Mouse (Mus musculus): Measurements from ENCODE around the gene Rab8b. TPM values are rescaled to one million over a fixed set of nuclear protein-coding genes. Genes with fewer than 3 reads are reported as not detected.
"Not testable (repeated sequence)": the region's sequence is repeated elsewhere in the genome, so short reads cannot be mapped to it uniquely, and the experiment has no call there.

Gene Rab8b
- polyA plus RNA-seq, 1 experiment = 169 TPM

GRCm38 (mm10) chr9:66878899-66879298 is 40.6 kb downstream of the Rab8b start:
- Histone ChIP-seq H3K27ac (ENCODE audit: insufficient read depth, low read depth, low read length) (peak overlapping the region; percentile 89), H3K4me1 (ENCODE audit: control insufficient read depth, insufficient read depth, low read length) (peaks cover 62% of the 10 kb centered on the region), H3K4me3 (ENCODE audit: insufficient read depth, low read length) (no peak overlapping the region)
- TF ChIP-seq POLR2A (IDR thresholded peaks at IDR 0.05; ENCODE audit: borderline replicate concordance, low read depth, low read length) = no peak
- no peak for TF ChIP-seq CTCF (IDR thresholded peaks at IDR 0.05; ENCODE audit: low read depth, low read length)

- Histone ChIP-seq H3K4me3 (ENCODE audit: insufficient read depth, low read length) (peak overlapping the region; percentile 32), H3K4me1 (ENCODE audit: control insufficient read depth, insufficient read depth, low read length) (peaks cover 54% of the 10 kb centered on the region), H3K27ac (ENCODE audit: insufficient read depth, low read depth, low read length) (peak overlapping the region; percentile 90)
- no peak for TF ChIP-seq POLR2A (IDR thresholded peaks at IDR 0.05; ENCODE audit: borderline replicate concordance, low read depth, low read length)
- no peak for TF ChIP-seq CTCF (IDR thresholded peaks at IDR 0.05; ENCODE audit: low read depth, low read length)
These were observed 42.9 kb downstream of the Rab8b start for GRCm38 (mm10) chr9:66876577-66876976.

DNA sequence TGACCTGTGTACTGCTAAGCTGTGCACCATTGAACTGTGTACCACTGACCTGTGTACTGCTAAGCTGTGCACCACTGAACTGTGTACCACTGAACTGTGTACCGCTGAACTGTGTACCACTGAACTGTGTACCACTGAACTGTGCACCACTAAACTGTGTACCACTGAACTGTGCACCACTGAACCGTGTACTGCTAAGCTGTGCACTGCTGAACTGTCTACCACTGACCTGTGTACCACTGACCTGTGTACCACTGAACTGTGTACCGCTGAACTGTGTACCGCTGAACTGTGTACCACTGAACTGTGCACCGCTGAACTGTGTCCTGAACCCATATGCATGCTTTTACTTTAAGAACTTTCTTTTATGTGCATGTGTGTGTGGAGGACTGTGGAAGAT is 45.2 kb downstream of the Rab8b start:
- TF ChIP-seq POLR2A (IDR thresholded peaks at IDR 0.05; ENCODE audit: borderline replicate concordance, low read depth, low read length) (no peak), CTCF (IDR thresholded peaks at IDR 0.05; ENCODE audit: low read depth, low read length) (no peak)
- peak overlapping the region; percentile 75 for H3K27ac ChIP-seq (ENCODE audit: insufficient read depth, low read depth, low read length)
- H3K4me1 ChIP-seq (ENCODE audit: control insufficient read depth, insufficient read depth, low read length) = peaks cover 38% of the 10 kb centered on the region
- H3K4me3 ChIP-seq (ENCODE audit: insufficient read depth, low read length) = no peak overlapping the region

GRCm38 (mm10) chr9:66873531-66873930 is 46.0 kb downstream of the Rab8b start:
- peaks cover 35% of the 10 kb centered on the region for H3K4me1 ChIP-seq (ENCODE audit: control insufficient read depth, insufficient read depth, low read length)
- H3K4me3 ChIP-seq (ENCODE audit: insufficient read depth, low read length) = no peak overlapping the region
- no peak for TF ChIP-seq POLR2A (IDR thresholded peaks at IDR 0.05; ENCODE audit: borderline replicate concordance, low read depth, low read length)
- TF ChIP-seq CTCF (IDR thresholded peaks at IDR 0.05; ENCODE audit: low read depth, low read length) = no peak
- peak overlapping the region; percentile 75; the same call in 1 of the 2 replicates for H3K27ac ChIP-seq (ENCODE audit: insufficient read depth, low read depth, low read length)

DNA sequence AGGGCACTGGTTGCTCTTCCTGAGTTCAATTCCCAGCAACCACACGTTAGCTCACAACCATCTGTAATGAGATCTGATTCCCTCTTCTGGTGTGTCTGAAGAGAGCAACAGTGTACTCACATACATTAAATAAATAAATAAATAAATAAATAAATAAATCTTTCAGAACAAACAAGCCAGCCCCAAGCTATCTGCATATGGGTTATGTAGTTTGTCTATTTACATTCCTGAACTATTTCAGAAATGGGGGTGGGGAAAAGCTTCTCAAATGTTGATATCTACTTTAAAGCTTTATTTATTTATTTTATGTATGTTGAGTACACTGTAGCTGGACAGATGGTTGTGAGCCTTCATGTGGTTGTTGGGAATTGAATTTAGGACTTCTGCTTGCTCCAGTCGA is 46.5 kb downstream of the Rab8b start:
- not testable (repeated sequence) for H3K4me3 ChIP-seq (ENCODE audit: insufficient read depth, low read length)
- Histone ChIP-seq H3K4me1 (ENCODE audit: control insufficient read depth, insufficient read depth, low read length) (peaks cover 36% of the 10 kb centered on the region), H3K27ac (ENCODE audit: insufficient read depth, low read depth, low read length) (0 out of 2 replicates have a peak overlapping the region, but pooled peaks have one; percentile 7)

DNA sequence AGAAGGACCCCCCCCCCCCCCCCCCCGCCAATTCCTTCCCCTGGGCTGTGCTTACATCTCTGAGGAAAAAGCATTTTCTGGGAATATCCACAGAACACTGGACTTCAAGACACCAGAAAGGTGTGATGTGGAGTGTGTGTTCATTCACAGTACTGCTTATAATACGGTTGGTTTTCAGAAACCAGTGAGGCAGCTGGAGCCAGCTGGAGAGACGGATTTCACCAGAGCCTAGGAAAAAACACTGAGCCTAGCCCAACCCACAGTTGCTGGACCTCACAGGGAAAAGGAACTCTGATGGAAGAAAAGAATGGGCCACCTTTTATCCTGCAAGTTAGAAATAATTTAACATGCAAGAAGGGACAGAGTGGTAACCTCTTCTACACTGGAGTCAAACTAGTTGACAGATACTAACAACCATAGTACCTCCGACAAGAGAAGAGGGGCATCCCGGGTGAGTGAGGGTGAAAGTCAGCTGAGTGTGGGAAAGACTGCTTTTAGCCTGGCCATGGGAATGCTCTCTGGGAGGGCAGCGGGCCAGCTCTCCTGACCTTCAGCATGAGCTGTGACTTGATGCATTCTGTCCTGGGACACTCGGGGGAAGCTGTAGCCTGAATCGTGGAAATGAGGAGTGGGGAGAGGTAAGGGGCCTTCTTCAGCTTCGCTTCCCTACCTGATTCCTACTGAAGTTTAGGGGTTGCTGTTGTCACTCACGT is 47.3 kb downstream of the Rab8b start:
- no peak for TF ChIP-seq CTCF (IDR thresholded peaks at IDR 0.05; ENCODE audit: low read depth, low read length)
- TF ChIP-seq POLR2A (IDR thresholded peaks at IDR 0.05; ENCODE audit: borderline replicate concordance, low read depth, low read length) = no peak
- Histone ChIP-seq H3K27ac (ENCODE audit: insufficient read depth, low read depth, low read length) (no peak overlapping the region), H3K4me3 (ENCODE audit: insufficient read depth, low read length) (no peak overlapping the region), H3K4me1 (ENCODE audit: control insufficient read depth, insufficient read depth, low read length) (peaks cover 38% of the 10 kb centered on the region)

DNA sequence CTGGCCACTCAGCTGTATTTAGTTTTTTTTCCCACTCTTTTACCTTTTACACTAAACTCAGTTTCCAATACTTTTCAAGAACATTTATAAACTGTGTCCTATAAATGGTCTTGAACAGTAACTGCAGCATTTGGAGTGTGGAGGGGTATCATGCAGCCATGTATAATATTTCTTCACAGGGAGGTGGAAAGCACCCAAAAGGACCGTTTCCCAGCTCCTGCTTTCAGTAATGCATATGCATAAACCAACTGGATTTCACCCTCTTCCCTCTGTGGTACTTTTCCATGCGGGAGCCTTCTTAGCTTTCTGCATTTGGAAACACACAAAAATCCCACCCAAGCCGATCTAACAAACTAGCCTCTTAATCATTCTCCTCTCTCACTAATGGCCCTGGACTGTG is 54.8 kb downstream of the Rab8b start:
- no peak overlapping the region for H3K4me3 ChIP-seq (ENCODE audit: insufficient read depth, low read length)
- peaks cover 38% of the 10 kb centered on the region for H3K4me1 ChIP-seq (ENCODE audit: control insufficient read depth, insufficient read depth, low read length)
- H3K27ac ChIP-seq (ENCODE audit: insufficient read depth, low read depth, low read length) = no peak overlapping the region
- TF ChIP-seq POLR2A (IDR thresholded peaks at IDR 0.05; ENCODE audit: borderline replicate concordance, low read depth, low read length) (no peak), CTCF (IDR thresholded peaks at IDR 0.05; ENCODE audit: low read depth, low read length) (no peak)

GRCm38 (mm10) chr9:66863456-66863855 is 56.0 kb downstream of the Rab8b start:
- H3K4me1 ChIP-seq (ENCODE audit: control insufficient read depth, insufficient read depth, low read length) = peaks cover 35% of the 10 kb centered on the region
- no peak overlapping the region for H3K27ac ChIP-seq (ENCODE audit: insufficient read depth, low read depth, low read length)
- TF ChIP-seq CTCF (IDR thresholded peaks at IDR 0.05; ENCODE audit: low read depth, low read length) (no peak), POLR2A (IDR thresholded peaks at IDR 0.05; ENCODE audit: borderline replicate concordance, low read depth, low read length) (no peak)
- no peak overlapping the region for H3K4me3 ChIP-seq (ENCODE audit: insufficient read depth, low read length)

GRCm38 (mm10) chr9:66862202-66862601 is 57.3 kb downstream of the Rab8b start:
- TF ChIP-seq CTCF (IDR thresholded peaks at IDR 0.05; ENCODE audit: low read depth, low read length) = no peak
- no peak for TF ChIP-seq POLR2A (IDR thresholded peaks at IDR 0.05; ENCODE audit: borderline replicate concordance, low read depth, low read length)
- Histone ChIP-seq H3K4me1 (ENCODE audit: control insufficient read depth, insufficient read depth, low read length) (peaks cover 29% of the 10 kb centered on the region), H3K4me3 (ENCODE audit: insufficient read depth, low read length) (no peak overlapping the region), H3K27ac (ENCODE audit: insufficient read depth, low read depth, low read length) (no peak overlapping the region)

DNA sequence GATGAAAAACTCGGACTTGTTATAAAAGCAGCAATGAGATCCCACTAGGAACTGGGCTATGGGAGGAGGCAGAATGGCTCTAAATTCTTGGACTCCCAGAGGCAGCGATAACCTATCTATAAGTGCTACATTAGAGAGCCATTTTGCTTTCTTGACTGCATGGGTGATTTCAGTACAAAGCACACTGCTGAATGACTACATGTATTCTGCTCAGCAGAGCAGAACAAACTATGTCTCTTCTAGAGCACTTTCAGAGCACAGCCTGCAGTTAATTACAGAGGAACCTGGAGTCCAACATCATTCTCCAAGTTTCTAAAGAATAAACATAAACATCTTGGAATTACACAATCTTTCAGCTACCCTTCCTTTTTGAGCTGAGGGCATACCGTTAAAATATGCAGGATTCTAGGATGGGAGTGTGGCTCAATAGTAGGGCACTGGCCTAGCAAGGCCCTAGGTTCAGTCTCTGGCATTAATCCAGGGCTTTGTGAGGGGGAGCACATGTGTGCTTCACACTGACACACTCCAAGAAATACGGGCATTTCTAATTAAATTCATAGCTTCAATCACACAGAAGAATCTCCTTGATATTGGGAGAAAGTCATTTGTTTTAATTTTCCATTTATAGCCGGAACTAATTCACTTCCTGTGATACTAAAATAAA is 58.3 kb downstream of the Rab8b start:
- Histone ChIP-seq H3K4me3 (ENCODE audit: insufficient read depth, low read length) (no peak overlapping the region), H3K27ac (ENCODE audit: insufficient read depth, low read depth, low read length) (no peak overlapping the region), H3K4me1 (ENCODE audit: control insufficient read depth, insufficient read depth, low read length) (peaks cover 31% of the 10 kb centered on the region)
- no peak for TF ChIP-seq POLR2A (IDR thresholded peaks at IDR 0.05; ENCODE audit: borderline replicate concordance, low read depth, low read length)
- TF ChIP-seq CTCF (IDR thresholded peaks at IDR 0.05; ENCODE audit: low read depth, low read length) = no peak
